Mouse (Mus musculus) lung, postnatal 10 days (tissue): ENCODE data around the gene Fip1l1.

Source experiments
- DNase-seq: peaks from one replicate; pipeline ENCODE4 v3.0.0; 2021

The Fip1l1 gene

DNA sequence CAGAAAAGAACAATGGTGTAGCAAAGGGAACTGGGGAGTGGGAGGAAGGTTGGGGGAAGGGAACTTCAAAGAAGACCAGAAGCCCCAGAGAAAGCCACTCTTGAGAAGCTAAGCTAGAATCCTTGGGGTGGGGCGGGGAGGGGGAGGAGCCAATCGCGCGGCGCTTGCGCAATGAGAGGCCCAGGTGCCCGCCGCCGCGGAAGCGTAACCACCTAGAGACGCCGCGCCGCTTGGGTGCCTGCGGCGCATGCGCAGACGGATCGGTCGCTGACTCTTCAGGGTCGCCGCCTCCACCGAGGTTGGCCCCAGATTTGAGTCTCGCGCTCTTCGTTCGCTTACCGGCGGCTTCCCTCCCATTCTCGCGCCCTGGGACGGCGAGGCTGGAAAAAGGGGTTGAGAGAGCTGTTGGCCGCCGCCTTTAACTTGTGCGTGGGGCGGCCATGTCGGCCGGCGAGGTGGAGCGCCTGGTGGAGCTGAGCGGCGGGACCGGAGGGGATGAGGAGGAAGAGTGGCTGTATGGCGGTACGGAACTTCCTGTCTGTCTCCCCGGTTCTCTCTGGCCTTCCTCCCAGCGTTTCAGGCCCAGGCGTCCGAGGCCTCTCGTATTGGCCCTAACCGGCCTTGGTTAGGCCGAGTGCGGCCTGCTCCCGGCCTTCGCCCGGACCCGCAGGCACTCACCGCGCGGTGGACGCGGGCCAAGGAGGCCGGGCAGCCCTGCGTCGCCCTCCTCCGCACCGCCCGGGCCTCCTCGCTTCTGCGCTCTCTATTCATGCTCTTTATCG, at the start of gene Fip1l1:
TSS of gene Fip1l1 (plus strand) at position 210 of the 782 bp plus-strand sequence.
- peak; percentile 90 for DNase-seq

DNA sequence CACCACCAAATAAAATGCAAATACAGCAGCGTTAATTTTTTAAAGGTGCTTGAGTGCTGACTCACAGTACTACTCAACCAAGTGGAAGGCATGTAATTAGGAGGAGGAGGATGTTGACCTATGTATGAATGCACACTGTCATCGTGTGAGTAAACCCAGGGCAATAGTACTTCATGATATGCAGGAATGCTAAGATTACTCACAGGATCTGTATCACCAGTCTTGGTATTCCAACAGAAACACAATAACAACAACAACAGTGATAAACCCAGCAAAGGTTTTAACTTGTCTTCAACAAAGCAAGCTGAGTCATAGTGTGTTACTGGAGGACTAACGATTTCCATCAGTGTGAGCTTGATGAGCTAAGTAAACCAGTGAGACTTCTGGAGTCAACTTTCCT, 42.5 kb upstream of the Fip1l1 start:
- DNase-seq: no peak

DNA sequence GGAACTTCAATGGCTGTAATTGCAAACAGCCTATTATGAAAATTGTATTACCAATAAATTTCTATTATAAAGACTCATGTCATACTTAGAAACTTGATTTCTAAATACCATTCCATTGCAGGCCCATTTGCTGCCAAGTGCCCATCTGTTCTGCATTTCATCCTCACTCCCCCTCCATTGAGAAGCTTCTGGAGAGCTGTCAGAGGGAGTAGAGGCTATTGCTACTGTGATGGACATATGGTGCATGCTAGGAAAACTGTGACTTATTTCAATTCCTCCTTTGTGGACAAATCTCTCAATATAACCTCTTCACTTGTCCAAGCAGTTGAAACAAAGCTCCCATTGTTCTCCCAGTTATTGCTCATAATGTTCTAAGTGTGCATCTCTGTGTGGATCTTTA, 23.6 kb upstream of the Fip1l1 start:
- peak; percentile 33 for DNase-seq

DNA sequence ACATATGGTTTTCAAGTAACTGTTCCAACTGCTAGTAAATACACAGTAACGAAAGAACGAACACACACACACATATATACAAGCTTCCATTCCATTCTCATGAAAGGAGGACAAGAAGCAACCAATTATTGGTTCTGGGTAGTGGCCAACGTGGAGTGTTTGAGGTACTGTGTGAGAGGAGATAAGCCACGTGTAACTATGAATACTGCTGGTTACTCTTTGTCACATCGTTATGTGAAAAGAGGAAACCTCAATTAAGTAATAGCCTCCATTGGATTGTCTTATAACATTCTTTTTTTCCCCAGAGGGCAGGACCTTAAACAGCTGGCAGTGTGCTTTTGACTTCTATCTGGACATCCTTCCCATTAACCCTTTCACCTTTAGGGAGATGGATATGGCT, 8.2 kb upstream of the Fip1l1 start:
- DNase-seq: no peak

DNA sequence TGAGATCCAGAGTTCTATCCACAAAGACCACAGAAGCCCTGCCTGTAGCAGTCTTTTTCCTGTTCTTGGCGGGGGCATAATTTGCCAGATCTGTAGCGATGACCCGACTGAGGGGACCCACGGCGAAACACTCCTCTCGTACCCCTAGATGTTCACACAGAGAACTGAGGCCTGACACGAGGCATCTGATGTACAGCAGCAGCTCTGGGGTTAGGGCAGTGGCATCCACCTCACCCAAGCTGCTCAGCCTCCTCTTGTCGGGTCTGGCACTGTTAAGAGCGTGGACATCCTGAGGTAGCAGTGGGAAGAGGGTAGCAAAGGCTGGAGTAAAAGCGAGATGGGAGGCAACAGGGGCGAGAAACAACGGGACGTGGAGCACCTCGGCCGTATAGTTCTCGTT, 4.5 kb upstream of the Fip1l1 start:
- DNase-seq: no peak

DNA sequence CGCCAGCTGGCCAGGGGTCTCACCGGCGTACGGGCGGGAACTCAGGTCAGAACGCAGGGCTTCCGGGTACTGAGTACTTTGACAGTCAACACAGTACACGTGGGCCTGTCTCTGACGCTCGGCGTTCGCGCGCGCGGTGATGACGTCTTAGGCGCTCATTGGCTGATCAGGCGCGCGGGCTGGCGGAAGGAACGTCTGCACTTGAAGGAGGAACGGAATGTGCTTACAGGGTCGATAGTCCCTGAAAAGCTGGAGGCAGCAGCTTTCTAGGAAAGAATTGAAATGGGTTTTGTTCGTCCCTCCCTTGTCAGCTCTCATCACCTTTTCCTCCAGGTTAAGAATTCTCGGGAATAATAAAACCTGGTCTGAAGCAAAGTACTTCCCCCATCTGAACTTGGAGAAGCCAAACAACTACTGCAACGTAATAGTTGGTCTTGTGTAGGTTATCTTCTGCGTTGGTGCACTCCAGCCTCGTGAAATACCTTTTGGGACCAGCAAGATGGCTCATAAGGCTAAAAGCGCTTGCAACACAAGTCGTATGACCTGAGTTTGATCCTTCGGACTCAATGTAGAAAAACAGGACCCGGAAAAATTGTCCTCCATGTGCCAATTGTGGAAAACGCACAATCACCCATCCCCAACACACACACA, 3.5 kb upstream of the Fip1l1 start, which contains the start of gene Scfd2:
TSS of gene Scfd2 (minus strand) at position 130 of the 651 bp plus-strand sequence.
- peak; percentile 98 for DNase-seq

DNA sequence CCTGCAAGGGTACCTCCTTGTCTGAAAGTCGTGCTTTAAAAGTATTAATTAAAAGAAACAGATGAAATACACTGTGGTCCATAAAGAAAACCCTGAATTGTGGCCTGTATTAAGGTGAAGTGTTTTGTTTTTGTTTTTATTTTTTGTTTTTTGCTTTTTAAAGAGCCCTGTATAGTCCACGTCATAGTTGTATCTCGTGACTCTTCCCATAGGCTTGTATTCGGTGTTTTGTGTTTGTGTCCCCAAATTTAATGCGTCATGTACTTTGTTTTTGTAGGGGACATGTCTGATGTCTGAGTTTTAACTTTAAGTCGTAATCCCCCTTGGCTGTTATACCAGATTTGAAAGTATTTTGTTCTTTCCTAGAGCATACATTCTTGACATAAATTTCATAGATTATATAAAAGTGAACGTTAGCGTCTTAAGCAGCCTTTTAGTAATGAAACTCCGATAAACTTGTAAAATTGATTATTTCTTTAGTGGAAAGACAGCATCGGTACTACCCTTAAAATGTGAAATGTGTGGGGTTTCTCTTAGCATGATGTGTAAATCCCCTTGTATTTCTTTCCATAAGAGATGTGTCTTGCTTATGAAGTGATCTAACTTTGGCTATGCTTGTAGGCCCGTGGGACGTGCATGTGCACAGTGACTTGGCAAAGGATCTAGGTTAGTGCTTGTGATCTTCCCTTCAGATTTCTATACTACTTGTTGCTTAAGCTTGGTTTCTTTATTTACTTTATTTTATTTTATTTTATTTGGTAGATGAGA, 1.1 kb downstream of the Fip1l1 start:
- DNase-seq: no peak

DNA sequence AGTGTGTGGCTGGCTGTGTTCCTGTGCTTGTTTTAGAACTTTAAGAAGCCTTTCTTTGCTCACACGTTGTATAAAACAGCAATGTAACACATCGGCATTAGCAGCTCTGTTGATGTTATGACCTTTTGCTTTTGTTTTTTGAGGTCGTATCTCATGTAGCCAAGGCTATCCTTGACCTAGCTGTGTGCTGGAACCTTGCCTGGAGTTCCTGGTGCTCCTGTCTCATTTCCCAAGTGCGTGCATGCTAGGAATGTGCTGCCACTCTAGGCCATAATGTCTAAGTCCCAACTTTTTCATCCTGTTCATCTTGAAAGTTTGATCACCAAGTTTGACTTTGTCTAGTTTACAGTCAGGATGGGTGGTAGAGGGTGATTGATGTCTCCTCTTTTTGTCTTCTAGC, 10.4 kb downstream of the Fip1l1 start:
- no peak for DNase-seq

DNA sequence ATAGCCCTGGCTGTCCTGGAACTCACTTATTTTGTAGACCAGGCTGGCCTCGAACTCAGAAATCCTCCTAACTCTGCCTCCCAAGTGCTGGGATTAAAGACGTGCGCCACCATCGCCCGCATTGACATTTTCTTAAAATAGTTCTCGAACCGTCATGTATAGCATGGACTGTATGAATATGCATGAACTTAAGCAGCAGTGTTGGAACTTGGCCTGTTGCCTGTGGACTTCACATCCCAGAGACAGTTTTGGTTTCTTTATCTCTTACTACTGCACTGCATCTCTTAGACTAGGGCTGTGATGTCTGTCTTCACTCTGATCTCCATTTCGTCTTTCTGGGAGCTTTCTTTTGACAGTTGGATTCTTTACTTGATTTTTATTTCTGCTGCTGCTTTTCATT, 14.3 kb downstream of the Fip1l1 start:
- no peak for DNase-seq

DNA sequence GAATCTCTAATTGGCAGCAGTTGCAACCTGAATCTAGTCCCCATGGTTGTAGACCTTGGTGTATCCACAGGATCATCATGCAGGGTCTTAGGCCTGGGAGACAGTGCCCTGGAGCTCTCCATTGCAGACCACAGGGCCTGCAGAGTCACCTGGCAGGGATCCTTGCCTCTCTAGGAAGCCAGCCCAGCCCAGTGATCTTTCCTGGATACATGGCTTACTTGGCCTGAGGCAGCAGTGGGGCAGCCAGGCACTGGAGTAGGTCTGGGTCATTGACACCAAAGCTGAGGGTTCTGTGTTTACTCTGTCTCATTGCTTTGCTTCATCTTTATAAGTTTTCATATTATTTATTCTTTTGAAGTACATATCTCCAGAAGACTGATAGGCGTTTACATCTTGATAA, 25.9 kb downstream of the Fip1l1 start:
- DNase-seq: no peak

DNA sequence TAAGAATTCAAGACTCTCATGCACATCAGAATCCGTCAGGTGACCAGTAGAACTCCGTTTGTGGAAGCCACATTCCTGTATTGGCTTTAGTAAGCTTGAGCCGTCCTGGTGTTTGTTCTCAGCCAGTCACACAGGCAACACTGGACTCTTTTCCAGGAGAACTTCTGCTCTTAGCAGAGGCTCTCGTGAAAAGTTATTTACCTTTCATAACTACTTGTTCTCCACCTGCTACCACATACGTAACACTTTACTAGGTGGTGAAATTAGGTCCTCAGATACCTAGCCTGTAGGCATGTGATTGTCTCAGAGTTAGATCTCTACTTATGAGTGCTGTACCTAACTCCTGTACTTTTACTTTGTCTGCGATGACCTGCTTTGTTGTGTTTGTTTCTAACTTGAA, 36.5 kb downstream of the Fip1l1 start:
- peak; percentile 3 for DNase-seq

DNA sequence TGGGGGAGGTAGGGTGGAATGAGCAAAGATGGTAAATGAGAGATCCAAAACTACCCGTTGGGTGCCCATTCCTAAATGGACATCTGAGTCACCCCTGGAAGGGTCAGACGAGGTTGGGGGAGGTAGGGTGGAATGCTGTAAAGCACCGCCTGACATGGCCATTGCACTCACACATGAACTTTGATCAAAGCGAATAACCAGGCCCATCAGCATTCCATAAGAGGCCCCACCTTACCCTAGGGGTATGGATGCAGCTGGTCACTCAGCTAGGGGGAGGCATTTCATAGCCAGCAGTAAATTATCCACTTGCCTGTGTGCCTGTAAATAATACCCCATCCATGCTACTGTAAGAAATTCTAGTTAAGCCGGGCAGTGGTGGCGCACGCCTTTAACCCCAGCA, 53.9 kb downstream of the Fip1l1 start:
- no peak for DNase-seq

DNA sequence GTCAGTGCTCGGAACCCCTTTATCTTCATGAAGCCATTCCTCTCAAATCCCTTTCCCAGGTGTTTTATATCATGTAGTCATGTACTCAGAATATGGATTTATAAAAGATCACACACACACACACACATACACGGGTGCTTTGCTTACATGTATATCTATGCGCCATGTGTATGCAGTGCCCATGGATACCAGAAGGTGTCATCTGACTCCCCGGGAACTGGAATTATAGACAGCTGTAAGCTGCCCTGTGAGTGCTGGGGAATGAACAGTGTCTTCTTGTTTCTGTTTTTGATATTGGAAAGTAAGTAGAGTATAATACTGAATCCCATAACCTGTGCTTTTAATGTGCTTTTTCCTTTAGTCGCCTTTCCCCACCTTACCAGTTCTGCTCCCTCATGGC, 56.2 kb downstream of the Fip1l1 start:
- peak; percentile 16 for DNase-seq

DNA sequence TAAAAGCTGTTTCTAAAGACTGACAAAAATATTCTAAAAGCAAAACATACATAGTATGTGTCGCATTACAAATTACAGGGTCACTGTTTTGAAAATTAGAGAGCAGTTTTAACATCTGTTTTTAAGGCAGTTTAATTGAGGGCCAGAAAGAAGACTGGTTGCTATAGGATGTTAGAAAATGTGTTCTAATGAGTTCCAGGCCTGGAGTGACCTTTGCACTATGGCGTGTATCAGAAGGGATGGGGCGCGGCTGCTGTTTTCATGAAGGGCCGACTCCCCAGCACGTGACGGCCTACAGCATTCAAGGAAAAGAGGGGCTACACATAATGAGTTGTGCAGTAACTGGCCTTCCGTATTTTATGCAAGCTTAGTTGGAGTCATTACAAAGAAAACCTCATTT, 57.9 kb downstream of the Fip1l1 start:
- DNase-seq: no peak

DNA sequence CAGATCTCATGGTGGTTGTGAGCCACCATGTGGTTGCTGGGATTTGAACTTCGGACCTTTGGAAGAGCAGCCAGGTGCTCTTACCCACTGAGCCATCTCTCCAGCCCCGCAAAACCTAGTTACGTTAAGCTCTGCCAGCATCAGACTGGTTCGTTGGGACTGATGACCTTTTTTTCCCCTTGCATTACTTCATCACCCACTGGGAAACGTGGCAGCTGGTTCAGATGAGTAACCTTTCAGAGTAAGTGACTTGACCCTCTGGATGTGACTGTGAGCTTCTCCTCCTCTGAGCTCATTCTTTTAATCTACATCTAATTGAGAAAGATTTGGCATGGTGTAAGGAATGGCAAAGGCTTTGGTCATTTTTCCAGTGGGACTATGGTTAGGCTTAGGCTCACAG, 64.8 kb downstream of the Fip1l1 start:
- DNase-seq: no peak

DNA sequence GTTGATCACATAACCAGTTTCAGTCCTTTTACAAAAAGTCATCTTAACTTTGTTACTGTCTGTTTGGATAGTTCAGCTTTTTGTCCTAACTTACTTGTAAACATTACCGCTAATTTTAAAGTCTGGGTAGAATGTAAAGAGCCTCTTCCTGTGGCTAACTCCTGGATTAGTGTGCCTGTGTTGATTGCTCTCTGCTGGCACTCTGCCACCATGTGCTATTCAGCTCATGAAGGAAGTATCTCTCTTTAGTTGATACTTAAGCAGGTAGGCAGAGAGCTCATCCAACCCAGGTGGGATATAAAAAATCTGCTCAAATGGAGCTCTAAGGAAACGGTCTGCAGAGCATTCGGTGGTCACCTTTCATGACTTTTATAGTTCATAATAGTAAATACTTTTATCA, 65.9 kb downstream of the Fip1l1 start:
- no peak for DNase-seq

DNA sequence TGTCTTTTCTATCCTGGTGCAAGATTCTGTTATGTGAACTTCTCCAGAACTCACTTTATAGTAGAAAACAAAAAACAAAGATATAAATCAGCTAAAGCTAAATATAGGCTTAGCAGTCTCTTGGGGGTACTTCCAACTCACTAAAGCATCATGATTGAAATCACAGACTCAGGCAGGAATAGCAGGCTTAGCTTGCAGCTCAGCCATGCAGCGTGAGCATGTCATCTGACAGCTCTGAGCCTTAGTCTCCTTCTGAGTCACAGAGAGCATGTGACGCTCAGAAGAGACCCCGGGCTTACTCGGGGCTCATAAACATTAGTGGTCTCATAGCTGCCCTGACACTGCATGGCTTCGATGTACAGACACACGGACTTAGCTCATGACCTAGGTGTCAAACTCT, 66.7 kb downstream of the Fip1l1 start:
- DNase-seq: no peak

DNA sequence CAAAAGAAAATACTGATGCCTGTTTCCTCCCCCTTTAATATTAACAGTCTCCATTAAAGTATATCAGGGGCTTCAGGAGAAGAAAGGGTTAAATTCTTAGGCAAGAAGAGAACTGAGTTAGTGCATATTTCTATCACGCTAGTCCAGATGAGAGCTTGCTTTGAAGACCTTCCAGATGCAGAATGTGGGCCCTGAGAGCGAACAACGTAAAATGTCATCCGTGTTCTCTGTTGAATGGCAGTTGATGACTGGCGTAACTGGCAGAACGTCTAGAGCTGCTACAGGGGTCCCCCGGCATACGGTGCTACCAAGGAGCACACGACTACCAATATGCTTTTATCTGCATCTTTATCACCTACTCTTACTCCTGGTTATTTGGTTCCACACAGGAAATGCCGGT, 67.1 kb downstream of the Fip1l1 start:
- DNase-seq: no peak

DNA sequence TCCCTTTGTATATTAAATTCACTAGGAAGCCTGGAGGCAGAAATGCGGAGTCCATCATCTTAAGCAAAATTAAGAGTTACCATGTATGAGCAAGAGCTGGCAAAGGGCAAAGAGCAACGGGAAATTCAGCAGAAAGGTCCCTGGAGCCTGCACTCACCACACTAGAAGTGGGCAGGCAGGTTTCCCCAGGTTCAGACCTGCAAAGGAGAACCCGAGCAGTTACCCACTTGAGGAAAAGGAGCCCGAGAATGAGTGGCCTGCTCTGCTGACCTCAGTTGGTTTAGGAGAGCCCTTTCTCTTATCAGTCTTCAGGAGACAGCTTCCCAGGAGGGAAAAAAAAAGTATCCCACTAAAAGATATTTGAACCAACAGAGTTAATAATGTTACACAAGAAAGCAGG, 68.1 kb downstream of the Fip1l1 start:
- no peak for DNase-seq

DNA sequence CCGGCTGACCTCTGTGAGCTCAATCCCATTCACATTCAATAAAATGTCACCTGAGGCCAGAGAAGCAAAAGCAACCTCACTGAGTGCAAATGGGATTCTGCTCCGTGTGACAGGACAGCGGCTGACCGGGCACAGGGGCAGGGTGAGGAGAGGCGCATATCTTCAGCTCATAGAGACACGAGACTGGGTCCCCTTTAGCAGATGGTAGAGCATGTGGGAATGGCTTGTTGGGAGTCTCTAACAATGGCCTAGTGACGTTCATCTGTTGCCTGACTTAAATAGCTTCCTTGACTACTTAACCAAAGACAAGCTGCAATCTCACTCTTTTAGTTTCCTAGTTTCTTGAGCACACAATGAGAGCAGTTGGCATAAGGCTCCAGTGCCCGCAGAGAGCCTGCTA, 71.0 kb downstream of the Fip1l1 start:
- DNase-seq: no peak

DNA sequence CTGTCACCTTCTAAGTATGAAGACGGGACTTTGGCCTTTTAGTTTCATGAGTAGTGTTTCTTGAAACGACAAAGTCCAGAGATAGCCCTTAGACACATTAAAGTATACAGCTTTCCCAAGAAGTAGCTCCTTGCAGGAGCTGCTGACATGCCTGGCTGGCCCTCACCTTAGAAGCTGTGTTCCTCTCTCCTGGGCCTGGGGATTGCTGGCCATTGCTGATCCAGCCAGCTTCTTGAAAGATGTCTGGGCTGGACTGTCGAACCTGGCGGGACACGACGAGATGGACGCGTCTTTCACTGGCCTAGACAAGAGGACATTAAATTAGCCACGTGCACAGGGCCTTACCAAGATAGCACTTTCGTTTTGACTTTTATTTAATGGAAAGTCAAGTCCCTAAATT, 75.3 kb downstream of the Fip1l1 start:
- DNase-seq: no peak

DNA sequence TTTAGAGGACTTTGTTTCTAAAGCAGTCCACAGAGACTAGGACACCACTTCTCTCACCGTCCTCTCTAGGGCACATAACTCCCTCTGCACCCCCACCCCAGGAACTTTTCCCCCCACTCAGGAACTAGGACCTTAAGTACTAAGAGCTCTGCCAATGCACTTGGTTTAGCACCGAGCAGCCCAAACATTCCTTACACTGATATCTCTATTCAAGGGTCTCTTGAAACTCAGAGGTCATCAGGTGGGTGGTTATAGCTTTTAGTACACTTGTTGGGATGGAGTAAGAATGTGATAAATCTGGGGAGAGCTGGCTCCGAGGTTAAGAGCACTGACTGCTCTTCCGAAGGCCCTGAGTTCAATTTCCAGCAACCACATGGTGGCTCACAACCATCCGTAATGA, 77.5 kb downstream of the Fip1l1 start:
- no peak for DNase-seq

DNA sequence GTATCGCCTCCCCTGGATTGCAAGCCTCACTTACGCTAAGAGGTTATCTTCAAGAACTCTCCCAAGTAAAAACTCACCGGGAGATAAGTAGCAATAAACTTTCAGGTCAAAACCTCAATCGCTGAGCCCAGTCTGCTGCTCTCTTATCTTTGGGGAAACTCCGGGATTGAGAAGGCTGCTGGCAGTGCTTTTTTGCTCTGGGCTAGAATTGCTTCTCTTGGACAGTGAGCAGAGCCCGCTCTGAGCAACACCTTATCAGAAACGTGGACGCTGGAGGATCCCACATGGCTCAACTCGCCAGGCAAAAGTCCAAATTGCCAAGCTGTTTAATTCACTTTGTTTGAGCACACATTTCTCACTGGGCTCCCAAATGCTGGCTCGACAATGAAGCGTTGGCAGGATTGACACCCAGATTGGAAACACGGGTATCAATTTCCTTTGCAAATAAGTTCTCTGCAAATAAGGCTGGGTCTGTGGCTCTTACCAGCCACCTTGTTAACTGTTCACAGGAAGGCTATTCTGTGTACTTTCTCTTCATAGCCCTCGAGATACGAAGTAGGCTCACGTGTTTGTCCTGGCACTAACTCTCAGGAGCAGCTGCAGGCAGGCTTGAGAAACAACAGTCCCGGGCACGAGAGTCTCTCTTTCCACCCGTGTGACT, 78.4 kb downstream of the Fip1l1 start:
- DNase-seq: peak; percentile 42
